Mouse (Mus musculus) brain, embryonic 14.5 days (tissue): ENCODE measurements around the gene Prkg2.

Source experiments
- CTCF ChIP-seq: fragments of 200-500 bp; IDR thresholded peaks from 2 replicates; pipeline ENCODE4 v1.5.1; 2012; ENCODE audit warnings: inconsistent platforms, mild to moderate bottlenecking, moderate library complexity, borderline replicate concordance; ENCODE audit not compliant: insufficient read depth, insufficient read length; ENCODE audit errors: extremely low read depth
- POLR2A ChIP-seq: fragments of 200-500 bp; IDR thresholded peaks from 2 replicates; pipeline ENCODE4 v1.6.1; 2012; ENCODE audit warnings: mild to moderate bottlenecking, inconsistent platforms, borderline replicate concordance; ENCODE audit not compliant: poor library complexity, insufficient read depth, insufficient read length, severe bottlenecking; ENCODE audit errors: extremely low read depth

DNA sequence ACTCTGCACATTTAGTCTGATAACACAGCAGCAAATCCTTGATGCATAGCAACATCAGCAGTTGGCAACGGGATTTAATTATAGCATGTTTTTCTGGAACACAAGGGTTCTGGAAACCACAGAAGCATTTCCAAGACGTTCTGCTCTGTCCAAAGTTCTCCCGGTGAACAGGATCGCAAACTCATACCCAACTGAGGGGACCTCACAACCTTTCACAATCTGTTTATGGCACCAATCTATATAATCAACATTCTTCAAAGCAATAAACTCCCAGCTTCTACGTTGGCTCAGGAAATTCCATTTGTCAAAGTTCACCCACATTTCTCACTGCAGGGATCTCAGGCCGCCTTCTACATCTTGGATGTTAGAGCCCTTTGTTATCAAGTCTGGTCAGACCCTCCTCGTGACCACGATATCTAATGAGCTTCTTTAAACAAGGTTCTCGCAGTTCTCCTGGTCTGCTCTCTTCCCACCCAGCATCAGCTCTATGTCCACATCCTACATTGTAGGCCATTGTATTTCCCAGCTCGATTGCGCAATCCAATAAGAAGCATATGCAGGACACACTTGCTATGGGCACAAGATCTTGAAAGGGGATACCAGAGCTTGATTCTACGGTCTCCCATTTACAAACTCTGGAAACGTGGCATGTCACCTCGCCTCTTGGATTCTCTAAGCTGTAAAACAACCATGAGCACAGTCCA lies 26.6 kb downstream of the Prkg2 start:
- TF ChIP-seq POLR2A (no peak), CTCF (no peak)
